Mouse (Mus musculus) C2C12 (cell line): ENCODE results near the gene Usp45. TPM values are rescaled to one million over a fixed set of nuclear protein-coding genes. Genes with fewer than 3 reads are reported as not detected.

Source experiments
- H3K27me3 ChIP-seq: one replicate; pipeline ENCODE4 v1.6.1; 2011; ENCODE audit not compliant: control insufficient read depth, insufficient read depth, insufficient read length
- H3K36me3 ChIP-seq: one replicate; pipeline ENCODE4 v1.6.1; 2011; ENCODE audit not compliant: control insufficient read depth, insufficient read depth
- H3K4me3 ChIP-seq: one replicate; pipeline ENCODE4 v1.5.1; 2011; ENCODE audit warnings: mild to moderate bottlenecking, control low read depth; ENCODE audit not compliant: poor library complexity, insufficient read depth, severe bottlenecking
- H3K79me2 ChIP-seq: one replicate; pipeline ENCODE4 v1.6.1; 2011; ENCODE audit not compliant: control insufficient read depth, insufficient read depth
- H3K79me3 ChIP-seq: one replicate; pipeline ENCODE4 v1.6.1; 2011; ENCODE audit warnings: low read depth, control low read depth
- H3ac ChIP-seq: one replicate; pipeline ENCODE3; 2011; ENCODE audit warnings: low read depth; ENCODE audit not compliant: control insufficient read depth, insufficient read length
- CEBPB ChIP-seq: IDR thresholded peaks from one replicate; pipeline ENCODE4 v1.6.1; 2011; ENCODE audit warnings: low read depth, mild to moderate bottlenecking, control low read depth, moderate library complexity
- CTCF ChIP-seq: IDR thresholded peaks from one replicate; pipeline ENCODE4 v1.5.1; 2011; ENCODE audit not compliant: control insufficient read depth, insufficient read depth, insufficient read length
- FOSL1 ChIP-seq: IDR thresholded peaks from one replicate; pipeline ENCODE4 v1.8.0; 2011; ENCODE audit warnings: mild to moderate bottlenecking, low read length; ENCODE audit not compliant: poor library complexity, insufficient read depth, severe bottlenecking
- MAX ChIP-seq: IDR thresholded peaks from one replicate; pipeline ENCODE4 v1.6.1; 2011; ENCODE audit warnings: mild to moderate bottlenecking, control low read depth
- MYOD1 ChIP-seq: IDR thresholded peaks from one replicate; pipeline ENCODE4 v1.6.1; 2011; ENCODE audit warnings: low read depth; ENCODE audit not compliant: control insufficient read depth, insufficient read length
- MYOG ChIP-seq: IDR thresholded peaks from one replicate; pipeline ENCODE4 v1.6.1; 2011; ENCODE audit not compliant: control insufficient read depth, insufficient read length; ENCODE audit errors: extremely low read depth
- USF1 ChIP-seq: IDR thresholded peaks from one replicate; pipeline ENCODE4 v1.6.1; 2011; ENCODE audit warnings: low read depth, mild to moderate bottlenecking, control low read depth, moderate library complexity
- polyA plus RNA-seq: library from polyadenylated mRNA; unstranded; fragments of >200 nt; fragmentation: generic; extraction: Trizol; gene quantifications from one replicate; pipeline ENCODE4 v1.2.1, GENCODE M21; 2012; ENCODE audit warnings: missing spikeins

The Usp45 gene
- polyA plus RNA-seq, 1 experiment, result 4.2 TPM

DNA sequence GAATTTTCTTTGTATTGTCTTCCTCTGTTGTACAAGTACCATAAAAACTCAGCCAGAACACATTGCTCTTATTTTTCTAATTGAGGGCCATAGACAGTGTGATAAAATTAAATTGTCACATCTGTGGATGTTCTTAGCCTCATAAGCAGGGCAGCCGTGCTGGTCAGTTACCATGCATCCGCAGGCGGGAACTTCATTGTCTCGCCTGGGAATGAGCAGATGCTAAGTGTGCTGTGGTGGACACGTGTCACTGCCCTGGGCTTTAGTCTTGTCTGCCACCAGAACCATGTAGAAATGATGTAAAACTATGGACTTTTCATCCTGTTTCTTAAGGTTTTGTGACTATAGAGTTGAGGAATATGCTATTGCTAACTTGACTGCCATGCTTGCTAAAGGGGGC is 40.2 kb downstream of the Usp45 start:
- TF ChIP-seq MAX, result no peak
- TF ChIP-seq CEBPB, result no peak
- no peak for TF ChIP-seq MYOG
- Histone ChIP-seq H3K4me3 (no peak overlapping the region), H3K36me3 (peaks cover 51% of the 10 kb centered on the region), H3K79me2 (no peaks in the 10 kb centered on the region), H3ac (no peak overlapping the region), H3K79me3 (no peaks in the 10 kb centered on the region), H3K27me3 (no peaks in the 10 kb centered on the region)

DNA sequence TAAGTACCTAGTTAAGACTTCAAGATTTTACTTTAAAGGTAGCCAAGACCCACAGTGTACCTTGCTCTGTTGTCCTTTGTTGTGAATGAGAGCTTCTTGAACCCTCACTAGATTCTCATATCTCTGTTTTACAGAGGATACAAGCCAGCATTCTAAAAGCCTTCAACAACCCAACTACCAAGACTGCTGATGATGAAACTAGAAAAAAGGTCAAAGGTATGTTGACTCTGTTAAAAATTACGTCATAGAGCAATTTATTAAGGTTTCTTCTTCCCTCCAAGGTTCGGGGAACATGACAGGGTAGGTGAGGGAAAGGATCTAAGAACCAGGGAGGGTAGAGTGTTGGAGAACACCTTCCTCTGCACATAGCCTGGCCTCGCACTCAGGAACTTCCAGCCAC is 43.7 kb downstream of the Usp45 start:
- Histone ChIP-seq H3K4me3 (no peak overlapping the region), H3K27me3 (no peaks in the 10 kb centered on the region), H3K79me3 (no peaks in the 10 kb centered on the region), H3K79me2 (no peaks in the 10 kb centered on the region), H3ac (no peak overlapping the region), H3K36me3 (peaks cover 29% of the 10 kb centered on the region)
- no peak for TF ChIP-seq CTCF
- no peak for TF ChIP-seq FOSL1
- TF ChIP-seq USF1, result no peak
- TF ChIP-seq MYOD1, result no peak
- no peak for TF ChIP-seq MAX
- no peak for TF ChIP-seq CEBPB
- TF ChIP-seq MYOG, result no peak

DNA sequence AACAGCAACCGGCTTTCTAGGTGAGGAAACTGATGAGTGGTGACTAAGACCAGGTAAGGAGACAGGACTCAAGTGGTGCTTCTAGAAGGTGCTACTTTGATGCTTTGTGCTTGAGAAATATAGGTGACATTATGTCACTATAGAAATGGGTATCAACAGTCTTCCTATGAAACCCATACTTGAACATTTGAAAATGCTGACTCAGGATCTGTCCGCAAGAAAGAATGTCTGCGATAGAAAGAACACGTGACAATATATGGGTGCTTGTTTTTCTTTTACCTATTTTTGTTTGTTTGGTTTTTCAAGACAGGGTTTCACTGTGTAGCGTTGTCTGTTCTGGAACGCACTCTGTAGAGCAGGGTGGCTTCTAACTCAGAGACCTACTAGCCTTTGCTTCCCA is 45.7 kb downstream of the Usp45 start:
- H3K36me3 ChIP-seq, result peaks cover 36% of the 10 kb centered on the region
- H3K4me3 ChIP-seq, result no peak overlapping the region
- H3K79me2 ChIP-seq, result no peaks in the 10 kb centered on the region
- TF ChIP-seq MYOD1 (no peak), CEBPB (no peak), USF1 (no peak), MYOG (no peak), FOSL1 (no peak), CTCF (no peak), MAX (no peak)
- no peaks in the 10 kb centered on the region for H3K27me3 ChIP-seq
- no peak overlapping the region for H3ac ChIP-seq
- H3K79me3 ChIP-seq, result no peaks in the 10 kb centered on the region

DNA sequence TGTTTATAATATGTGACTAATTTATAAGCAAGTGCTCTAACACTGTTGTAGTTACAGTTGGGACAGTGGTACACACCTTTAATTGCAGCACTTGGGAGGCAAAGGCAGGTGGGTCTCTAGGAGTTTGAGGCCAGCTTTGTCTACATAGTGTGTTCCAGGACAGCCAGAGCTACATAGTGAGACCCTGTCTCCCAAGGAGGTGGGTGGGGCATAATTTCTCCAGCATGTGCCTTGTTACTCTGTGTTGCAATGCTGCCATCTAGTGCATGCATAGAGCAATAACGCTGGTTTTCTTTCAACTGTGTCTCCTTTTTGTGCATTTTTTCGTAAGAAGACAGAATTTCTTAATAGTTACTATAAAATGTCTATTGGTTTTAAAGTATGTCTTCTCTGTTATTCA is 47.1 kb downstream of the Usp45 start:
- Histone ChIP-seq H3K79me3 (no peaks in the 10 kb centered on the region), H3K27me3 (no peaks in the 10 kb centered on the region), H3K79me2 (no peaks in the 10 kb centered on the region), H3K36me3 (peaks cover 38% of the 10 kb centered on the region), H3K4me3 (no peak overlapping the region), H3ac (no peak overlapping the region)
- no peak for TF ChIP-seq USF1
- TF ChIP-seq CTCF, result peak; percentile 20
- no peak for TF ChIP-seq FOSL1
- TF ChIP-seq MYOD1, result no peak
- TF ChIP-seq CEBPB, result no peak
- TF ChIP-seq MAX, result no peak
- no peak for TF ChIP-seq MYOG

DNA sequence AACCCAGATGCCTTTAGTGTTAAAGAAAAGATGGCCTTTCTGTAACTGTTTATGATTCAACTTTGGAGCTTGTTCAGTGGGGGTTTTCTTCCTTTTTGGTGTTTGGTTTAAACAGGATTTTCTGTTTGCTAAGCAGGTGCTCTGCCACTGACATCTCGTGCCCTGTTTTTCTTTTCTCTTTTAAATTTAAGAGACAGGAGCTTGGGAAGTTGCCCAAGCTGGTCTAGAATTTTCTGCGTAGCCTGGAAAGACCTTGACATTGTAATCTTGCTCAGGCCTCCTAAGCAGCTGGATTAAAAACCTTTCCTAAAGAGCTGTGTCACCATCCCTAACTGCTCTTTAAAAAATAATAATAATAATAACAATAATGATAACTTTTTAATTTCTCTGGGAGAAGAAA is 59.7 kb downstream of the Usp45 start:
- TF ChIP-seq MYOD1 (no peak), CEBPB (no peak), FOSL1 (no peak), MAX (no peak), MYOG (no peak)

DNA sequence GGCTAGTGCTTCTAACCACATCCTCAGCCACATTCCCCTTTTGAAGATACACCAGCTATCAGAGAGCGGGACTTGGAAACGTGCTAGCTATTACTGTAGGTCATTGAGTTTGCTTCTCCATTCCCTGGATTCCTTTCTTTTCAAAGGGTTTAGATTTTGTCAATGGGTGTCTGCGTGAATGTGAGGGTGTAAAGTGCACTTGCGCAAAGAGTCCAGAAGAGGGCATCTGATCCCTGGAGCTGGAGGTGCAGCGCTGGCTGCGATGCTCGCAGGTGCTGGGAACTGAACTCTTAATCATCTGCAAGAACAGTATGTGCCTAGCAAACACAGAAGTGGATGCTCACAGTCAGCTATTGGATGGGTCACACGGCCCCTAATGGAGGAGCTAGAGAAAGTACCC is 65.9 kb downstream of the Usp45 start:
- peaks cover 25% of the 10 kb centered on the region for H3K36me3 ChIP-seq
- no peaks in the 10 kb centered on the region for H3K79me3 ChIP-seq
- H3ac ChIP-seq, result no peak overlapping the region
- no peak overlapping the region for H3K4me3 ChIP-seq
- no peaks in the 10 kb centered on the region for H3K27me3 ChIP-seq
- no peaks in the 10 kb centered on the region for H3K79me2 ChIP-seq
- TF ChIP-seq MYOD1 (no peak), CEBPB (no peak), USF1 (no peak), FOSL1 (no peak), MAX (no peak), MYOG (no peak), CTCF (no peak)

More for the DNA sequence above, 59.7 kb downstream of the Usp45 start:
- Histone ChIP-seq H3K27me3 (no peaks in the 10 kb centered on the region), H3K36me3 (peaks cover 40% of the 10 kb centered on the region), H3K79me2 (no peaks in the 10 kb centered on the region), H3K79me3 (no peaks in the 10 kb centered on the region), H3K4me3 (no peak overlapping the region), H3ac (no peak overlapping the region)
